Mouse (Mus musculus) kidney, postnatal 0 days (tissue): Measurements from ENCODE around the gene Grin3b. TPM values are rescaled to one million over a fixed set of nuclear protein-coding genes. Genes with fewer than 3 reads are reported as not detected.

ENCODE experiments used
- ATAC-seq: fragments of 200-750 bp; cut with Nextera tagmentation; replicated peaks from 2 replicates; pipeline ENCODE4 v1.8.0; 2017; ENCODE audit warnings: low read depth, moderate number of reproducible peaks, moderate TSS enrichment, moderate library complexity; ENCODE audit not compliant: low FRiP score
- DNase-seq: peaks from one replicate; pipeline ENCODE4 v3.0.0-alpha.2; 2016; ENCODE audit warnings: low spot score
- H3K27ac ChIP-seq: fragments of 300-500 bp; sonication (generic); 2 replicates; pipeline ENCODE4 v1.5.1; 2014; ENCODE audit warnings: mild to moderate bottlenecking
- H3K27me3 ChIP-seq: fragments of 300-500 bp; sonication (generic); 2 replicates; pipeline ENCODE4 v1.6.1; 2014; ENCODE audit warnings: low read length, mixed read lengths; ENCODE audit not compliant: insufficient read depth
- H3K36me3 ChIP-seq: fragments of 300-500 bp; sonication (generic); 2 replicates; pipeline ENCODE4 v1.6.1; 2014; ENCODE audit warnings: low read length, mixed read lengths; ENCODE audit not compliant: insufficient read depth
- H3K4me1 ChIP-seq: fragments of 300-500 bp; sonication (generic); replicated peaks from 2 replicates; pipeline ENCODE4 v1.6.1; 2014; ENCODE audit warnings: antibody characterized with exemption, low read length, mixed read lengths; ENCODE audit not compliant: insufficient read depth
- H3K4me2 ChIP-seq: fragments of 300-500 bp; sonication (generic); 2 replicates; pipeline ENCODE4 v1.6.1; 2014; ENCODE audit warnings: mild to moderate bottlenecking, low read length, moderate library complexity, mixed read lengths
- H3K4me3 ChIP-seq: fragments of 300-500 bp; sonication (generic); replicated peaks from 2 replicates; pipeline ENCODE4 v1.5.1; 2014; ENCODE audit warnings: low read depth, low read length
- H3K9ac ChIP-seq: fragments of 300-500 bp; sonication (generic); 2 replicates; pipeline ENCODE4 v1.6.1; 2014; ENCODE audit warnings: low read depth, low read length
- H3K9me3 ChIP-seq: fragments of 300-500 bp; sonication (generic); replicated peaks from 2 replicates; pipeline ENCODE4 v1.6.1; 2016; ENCODE audit warnings: low read length, inconsistent platforms, mixed read lengths
- CTCF ChIP-seq: IDR thresholded peaks from 2 replicates; pipeline ENCODE4 v1.5.1; 2016; ENCODE audit warnings: antibody characterized with exemption, low read depth, mild to moderate bottlenecking, moderate library complexity
- WGBS: fragments of 180-500 bp; shearing (Covaris S2); extraction: QIAGEN DNeasy Blood & Tissue Kit; methylation state at CpG from one replicate; pipeline ENCODE4 v1.1.7; 2014; 5-methylcytosine and 5-hydroxymethylcytosine counted together
- polyA plus RNA-seq: library from polyadenylated mRNA; unstranded; fragments of >200 nt; fragmentation: Nextera tagmentation; extraction: Ambion mirVana; gene quantifications from 2 replicates; pipeline ENCODE4 v1.2.1, GENCODE M21; 2015

Grin3b gene
- polyA plus RNA-seq, 1 experiment from 2014 or later = 0.20 TPM

GRCm38 (mm10) chr10:79979401-79980155 is 9.1 kb downstream of the Grin3b start:
- Histone ChIP-seq H3K4me1 (peaks cover 12% of the 10 kb centered on the region), H3K4me3 (no peak overlapping the region), H3K4me2 (no peak overlapping the region), H3K27ac (no peak overlapping the region), H3K9ac (no peak overlapping the region), H3K9me3 (no peaks in the 10 kb centered on the region), H3K27me3 (no peaks in the 10 kb centered on the region), H3K36me3 (peaks cover 44% of the 10 kb centered on the region)
- no peak for DNase-seq
- no peak for TF ChIP-seq CTCF
- no peak for ATAC-seq
- WGBS = 91% methylated on average over 22 of the region's 22 CpGs

- ATAC-seq (no peak), DNase-seq (peak; percentile 8)
- WGBS = 67% methylated on average over 5 of the region's 5 CpGs
- peaks cover 29% of the 10 kb centered on the region for H3K4me1 ChIP-seq
- peak overlapping the region; percentile 63 for H3K4me3 ChIP-seq
- H3K27me3 ChIP-seq = no peaks in the 10 kb centered on the region
- peak overlapping the region; percentile 90 for H3K9ac ChIP-seq
- H3K9me3 ChIP-seq = no peaks in the 10 kb centered on the region
- peak overlapping the region; percentile 87 for H3K4me2 ChIP-seq
- H3K27ac ChIP-seq = peak overlapping the region; percentile 98; the same call in 1 of the 2 replicates
- H3K36me3 ChIP-seq = peaks cover 14% of the 10 kb centered on the region
- no peak for TF ChIP-seq CTCF
These were observed 12.7 kb downstream of the Grin3b start for GRCm38 (mm10) chr10:79983205-79983604.

GRCm38 (mm10) chr10:79983670-79984069 is 13.2 kb downstream of the Grin3b start:
- Histone ChIP-seq H3K4me1 (peaks cover 30% of the 10 kb centered on the region), H3K36me3 (peaks cover 11% of the 10 kb centered on the region; the same call in 1 of the 2 replicates), H3K4me3 (peak overlapping the region; percentile 63), H3K27ac (peak overlapping the region; percentile 98), H3K9me3 (no peaks in the 10 kb centered on the region), H3K27me3 (no peaks in the 10 kb centered on the region), H3K9ac (peak overlapping the region; percentile 90), H3K4me2 (peak overlapping the region; percentile 87)
- no peak for TF ChIP-seq CTCF
- DNase-seq = peak; percentile 66
- WGBS = 1% methylated on average over 9 of the region's 21 CpGs
- no peak; the same call in 1 of the 2 replicates for ATAC-seq

- DNase-seq (peak; percentile 96), ATAC-seq (peak; percentile 70)
- Histone ChIP-seq H3K27ac (peak within 1 kb of the TSS; percentile 98), H3K36me3 (0 out of 2 replicates have a peak, but pooled peaks cover 4% of the 10 kb centered on the region), H3K27me3 (no peaks in the 10 kb centered on the region), H3K4me2 (peak within 1 kb of the TSS; percentile 87), H3K4me1 (peaks cover 33% of the 10 kb centered on the region), H3K4me3 (peak within 1 kb of the TSS; percentile 63), H3K9me3 (no peaks in the 10 kb centered on the region), H3K9ac (peak within 1 kb of the TSS; percentile 90)
- under 1% methylated on average over 49 of the region's 49 CpGs for WGBS
- TF ChIP-seq CTCF = peak; percentile 84
These were observed 13.8 kb downstream of the Grin3b start, which contains the start of gene Tmem259 for GRCm38 (mm10) chr10:79984195-79984816. TSS of gene Tmem259 (minus strand) at chr10:79984330.

GRCm38 (mm10) chr10:79984871-79985270 is 14.4 kb downstream of the Grin3b start:
- Histone ChIP-seq H3K9ac (peak overlapping the region; percentile 90), H3K9me3 (no peaks in the 10 kb centered on the region), H3K4me1 (peaks cover 38% of the 10 kb centered on the region), H3K4me3 (peak overlapping the region; percentile 63), H3K27me3 (no peaks in the 10 kb centered on the region), H3K27ac (peak overlapping the region; percentile 98), H3K36me3 (0 out of 2 replicates have a peak, but pooled peaks cover 2% of the 10 kb centered on the region), H3K4me2 (peak overlapping the region; percentile 87)
- WGBS = under 1% methylated on average over 22 of the region's 22 CpGs
- ATAC-seq = peak; percentile 92
- peak; percentile 100 for DNase-seq
- no peak for TF ChIP-seq CTCF
